Mouse (Mus musculus) kidney, embryonic 16.5 days (tissue): Measurements from ENCODE around the gene Tma7. TPM values are rescaled to one million over a fixed set of nuclear protein-coding genes. Genes with fewer than 3 reads are reported as not detected.

Source experiments
- ATAC-seq: fragments of 200-750 bp; cut with Nextera tagmentation; 2 replicates; pipeline ENCODE4 v1.8.0; 2017; ENCODE audit warnings: moderate TSS enrichment; ENCODE audit not compliant: low FRiP score, low TSS enrichment
- H3K27ac ChIP-seq: fragments of 300-500 bp; sonication (generic); 2 replicates; pipeline ENCODE4 v1.5.1; 2014; ENCODE audit warnings: low read length
- H3K27me3 ChIP-seq: fragments of 300-500 bp; sonication (generic); 2 replicates; pipeline ENCODE4 v1.6.1; 2014; ENCODE audit warnings: low read length, control low read depth, mixed read lengths; ENCODE audit not compliant: insufficient read depth
- H3K36me3 ChIP-seq: fragments of 300-500 bp; sonication (generic); 2 replicates; pipeline ENCODE4 v1.6.1; 2014; ENCODE audit warnings: low read length, control low read depth, mixed read lengths; ENCODE audit not compliant: insufficient read depth
- H3K4me1 ChIP-seq: fragments of 300-500 bp; sonication (generic); 2 replicates; pipeline ENCODE4 v1.6.1; 2014; ENCODE audit warnings: low read length, control low read depth, mixed read lengths; ENCODE audit not compliant: insufficient read depth
- H3K4me2 ChIP-seq: fragments of 300-500 bp; sonication (generic); replicated peaks from 2 replicates; pipeline ENCODE4 v1.6.1; 2014; ENCODE audit warnings: low read depth, low read length
- H3K4me3 ChIP-seq: fragments of 300-500 bp; sonication (generic); 2 replicates; pipeline ENCODE4 v1.5.1; 2014; ENCODE audit warnings: mild to moderate bottlenecking, low read length
- H3K9ac ChIP-seq: fragments of 300-500 bp; sonication (generic); replicated peaks from 2 replicates; pipeline ENCODE4 v1.6.1; 2014; ENCODE audit warnings: low read length
- H3K9me3 ChIP-seq: fragments of 300-500 bp; sonication (generic); 2 replicates; pipeline ENCODE4 v1.6.1; 2016; ENCODE audit warnings: low read length, control low read depth
- WGBS: fragments of 180-500 bp; shearing (Covaris S2); extraction: QIAGEN DNeasy Blood & Tissue Kit; methylation state at CpG from one replicate; pipeline ENCODE4 v1.1.7; 2014; 5-methylcytosine and 5-hydroxymethylcytosine counted together
- polyA plus RNA-seq: library from polyadenylated mRNA; unstranded; fragments of >200 nt; fragmentation: Nextera tagmentation; extraction: Ambion mirVana; gene quantifications from 2 replicates; pipeline ENCODE4 v1.2.1, GENCODE M21; 2015

The Tma7 gene
- polyA plus RNA-seq, 1 experiment from 2014 or later, result 494 TPM

- no peak overlapping the region for H3K4me3 ChIP-seq
- H3K4me1 ChIP-seq, result peaks cover 45% of the 10 kb centered on the region
- no peak overlapping the region for H3K4me2 ChIP-seq
- no peak for ATAC-seq
- H3K36me3 ChIP-seq, result peaks cover 62% of the 10 kb centered on the region
- H3K9ac ChIP-seq, result no peak overlapping the region
- no peak overlapping the region; the same call in 1 of the 2 replicates for H3K27ac ChIP-seq
- WGBS, result 86% methylated on average over 12 of the region's 12 CpGs
- H3K27me3 ChIP-seq, result no peaks in the 10 kb centered on the region
- no peaks in the 10 kb centered on the region for H3K9me3 ChIP-seq
Measured at GRCm38 (mm10) chr9:109105648-109106047, 23.3 kb upstream of the Tma7 start.

- WGBS, result 62% methylated on average over 12 of the region's 12 CpGs
- Histone ChIP-seq H3K9ac (no peak overlapping the region), H3K9me3 (no peaks in the 10 kb centered on the region), H3K4me3 (no peak overlapping the region), H3K27ac (no peak overlapping the region), H3K36me3 (peaks cover 62% of the 10 kb centered on the region), H3K27me3 (no peaks in the 10 kb centered on the region), H3K4me1 (peaks cover 50% of the 10 kb centered on the region), H3K4me2 (no peak overlapping the region)
- ATAC-seq, result no peak
Measured at GRCm38 (mm10) chr9:109105011-109105410, 22.6 kb upstream of the Tma7 start.

GRCm38 (mm10) chr9:109104083-109104482 lies 21.7 kb upstream of the Tma7 start:
- no peaks in the 10 kb centered on the region for H3K27me3 ChIP-seq
- H3K4me3 ChIP-seq, result no peak overlapping the region
- no peak overlapping the region for H3K9ac ChIP-seq
- no peak overlapping the region for H3K27ac ChIP-seq
- H3K9me3 ChIP-seq, result no peaks in the 10 kb centered on the region
- no peak overlapping the region for H3K4me2 ChIP-seq
- 88% methylated on average over 9 of the region's 9 CpGs for WGBS
- H3K4me1 ChIP-seq, result peaks cover 59% of the 10 kb centered on the region
- peaks cover 54% of the 10 kb centered on the region for H3K36me3 ChIP-seq
- no peak for ATAC-seq

GRCm38 (mm10) chr9:109103250-109103649 lies 20.9 kb upstream of the Tma7 start:
- Histone ChIP-seq H3K36me3 (peaks cover 47% of the 10 kb centered on the region), H3K4me1 (peaks cover 65% of the 10 kb centered on the region), H3K9me3 (no peaks in the 10 kb centered on the region), H3K27me3 (no peaks in the 10 kb centered on the region), H3K9ac (no peak overlapping the region), H3K27ac (no peak overlapping the region), H3K4me3 (no peak overlapping the region), H3K4me2 (no peak overlapping the region)
- no peak for ATAC-seq
- WGBS, result 74% methylated on average over 7 of the region's 7 CpGs

- no peak overlapping the region for H3K9ac ChIP-seq
- WGBS, result 94% methylated on average over 3 of the region's 3 CpGs
- H3K9me3 ChIP-seq, result no peaks in the 10 kb centered on the region
- H3K4me2 ChIP-seq, result no peak overlapping the region
- H3K27me3 ChIP-seq, result no peaks in the 10 kb centered on the region
- no peak overlapping the region for H3K27ac ChIP-seq
- no peak overlapping the region for H3K4me3 ChIP-seq
- H3K36me3 ChIP-seq, result peaks cover 44% of the 10 kb centered on the region
- peaks cover 65% of the 10 kb centered on the region for H3K4me1 ChIP-seq
- ATAC-seq, result no peak
Measured at GRCm38 (mm10) chr9:109102541-109102940, 20.2 kb upstream of the Tma7 start.

- no peak overlapping the region for H3K4me3 ChIP-seq
- no peak overlapping the region for H3K27ac ChIP-seq
- no peak for ATAC-seq
- H3K9me3 ChIP-seq, result no peaks in the 10 kb centered on the region
- no peak overlapping the region for H3K4me2 ChIP-seq
- H3K4me1 ChIP-seq, result peaks cover 65% of the 10 kb centered on the region
- H3K36me3 ChIP-seq, result peaks cover 44% of the 10 kb centered on the region
- no peaks in the 10 kb centered on the region for H3K27me3 ChIP-seq
- WGBS, result 94% methylated on average over 5 of the region's 5 CpGs
- H3K9ac ChIP-seq, result no peak overlapping the region
Measured at GRCm38 (mm10) chr9:109101933-109102445, 19.6 kb upstream of the Tma7 start.

- Histone ChIP-seq H3K27ac (no peak overlapping the region), H3K36me3 (peaks cover 34% of the 10 kb centered on the region), H3K9ac (peak overlapping the region; percentile 12; the same call in 1 of the 2 replicates), H3K4me1 (peaks cover 61% of the 10 kb centered on the region), H3K4me2 (no peak overlapping the region), H3K9me3 (no peaks in the 10 kb centered on the region), H3K27me3 (no peaks in the 10 kb centered on the region), H3K4me3 (no peak overlapping the region)
- ATAC-seq, result no peak
- 84% methylated on average over 20 of the region's 20 CpGs for WGBS
Measured at GRCm38 (mm10) chr9:109100307-109100928, 18.0 kb upstream of the Tma7 start.

GRCm38 (mm10) chr9:109098969-109099368 lies 16.6 kb upstream of the Tma7 start:
- Histone ChIP-seq H3K4me1 (peaks cover 55% of the 10 kb centered on the region), H3K9ac (peak overlapping the region; percentile 51)
- WGBS, result 31% methylated on average over 6 of the region's 6 CpGs

GRCm38 (mm10) chr9:109098366-109098765 lies 16.0 kb upstream of the Tma7 start:
- no peak for ATAC-seq
- peaks cover 23% of the 10 kb centered on the region for H3K36me3 ChIP-seq
- WGBS, result 86% methylated on average over 8 of the region's 8 CpGs
- peak overlapping the region; percentile 99 for H3K27ac ChIP-seq
- no peak overlapping the region for H3K4me3 ChIP-seq
- no peaks in the 10 kb centered on the region for H3K9me3 ChIP-seq
- H3K4me2 ChIP-seq, result peak overlapping the region; percentile 74
- 0 out of 2 replicates have a peak overlapping the region, but pooled peaks have one; percentile 51 for H3K9ac ChIP-seq
- H3K4me1 ChIP-seq, result peaks cover 59% of the 10 kb centered on the region
- no peaks in the 10 kb centered on the region for H3K27me3 ChIP-seq

More at GRCm38 (mm10) chr9:109098969-109099368, 16.6 kb upstream of the Tma7 start:
- peak overlapping the region; percentile 74 for H3K4me2 ChIP-seq
- H3K4me3 ChIP-seq, result peak overlapping the region; percentile 14
- H3K27me3 ChIP-seq, result no peaks in the 10 kb centered on the region
- ATAC-seq, result peak; percentile 24; the same call in 1 of the 2 replicates
- no peaks in the 10 kb centered on the region for H3K9me3 ChIP-seq
- H3K27ac ChIP-seq, result peak overlapping the region; percentile 99
- peaks cover 28% of the 10 kb centered on the region for H3K36me3 ChIP-seq

- peak overlapping the region; percentile 74 for H3K4me2 ChIP-seq
- H3K9ac ChIP-seq, result peak overlapping the region; percentile 98
- H3K4me1 ChIP-seq, result peaks cover 64% of the 10 kb centered on the region
- no peaks in the 10 kb centered on the region for H3K27me3 ChIP-seq
- H3K4me3 ChIP-seq, result no peak overlapping the region; the same call in 1 of the 2 replicates
- no peaks in the 10 kb centered on the region for H3K9me3 ChIP-seq
- peak overlapping the region; percentile 99 for H3K27ac ChIP-seq
- 57% methylated on average over 5 of the region's 5 CpGs for WGBS
- no peak for ATAC-seq
- peaks cover 21% of the 10 kb centered on the region for H3K36me3 ChIP-seq
Measured at GRCm38 (mm10) chr9:109097831-109098230, 15.4 kb upstream of the Tma7 start.
